Mouse (Mus musculus) liver, adult 2 months (tissue): ENCODE data around the gene Slc25a19.

Experiments
- CTCF ChIP-seq: fragments of 200-500 bp; IDR thresholded peaks from 2 replicates; pipeline ENCODE4 v1.5.1; 2011; ENCODE audit warnings: low read depth, low read length, control low read depth
- POLR2A ChIP-seq: fragments of 200-500 bp; IDR thresholded peaks from 2 replicates; pipeline ENCODE4 v1.6.1; 2011; ENCODE audit warnings: low read length, control low read depth; ENCODE audit not compliant: insufficient read depth; ENCODE audit errors: extremely low read depth

DNA sequence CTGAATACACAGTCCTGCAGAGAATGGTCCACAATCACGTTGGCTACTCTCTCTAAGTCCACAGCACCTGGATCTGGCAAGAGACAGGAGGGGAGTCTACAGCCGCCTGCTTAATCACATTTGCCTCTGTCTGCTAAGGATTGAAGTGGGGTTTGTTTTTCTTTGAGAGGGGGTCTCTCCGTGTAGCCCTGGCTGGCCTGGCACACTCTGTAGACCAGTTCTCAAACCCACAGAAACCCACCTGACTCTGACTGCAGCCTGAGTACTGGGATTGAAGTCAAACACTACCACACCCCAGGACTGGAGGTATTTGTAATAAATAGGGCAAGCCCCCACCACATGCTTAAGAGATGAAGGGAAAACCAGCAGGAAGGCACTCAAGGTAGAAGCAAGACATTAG lies 18.5 kb downstream of the Slc25a19 start:
- TF ChIP-seq POLR2A, result no peak
- no peak for TF ChIP-seq CTCF
